Mouse (Mus musculus) stomach, embryonic 14.5 days (tissue): ENCODE measurements around the gene Fam198a. TPM values are rescaled to one million over a fixed set of nuclear protein-coding genes. Genes with fewer than 3 reads are reported as not detected.

Experiments
- ATAC-seq: fragments of 200-750 bp; cut with Nextera tagmentation; 2 replicates; pipeline ENCODE4 v1.8.0; 2017; ENCODE audit warnings: low read depth, moderate TSS enrichment; ENCODE audit not compliant: insufficient number of reproducible peaks, insufficient read depth, low FRiP score
- H3K27ac ChIP-seq: fragments of 300-500 bp; sonication (generic); 2 replicates; pipeline ENCODE4 v1.5.1; 2014; ENCODE audit warnings: mild to moderate bottlenecking, low read length, moderate library complexity, mixed read lengths
- H3K27me3 ChIP-seq: fragments of 300-500 bp; sonication (generic); 2 replicates; pipeline ENCODE4 v1.6.1; 2014; ENCODE audit warnings: low read length, control low read depth, mixed read lengths; ENCODE audit not compliant: control insufficient read depth, insufficient read depth
- H3K36me3 ChIP-seq: fragments of 300-500 bp; sonication (generic); 2 replicates; pipeline ENCODE4 v1.6.1; 2014; ENCODE audit warnings: mild to moderate bottlenecking, control low read depth, low read length, moderate library complexity, mixed read lengths; ENCODE audit not compliant: control insufficient read depth, insufficient read depth
- H3K4me1 ChIP-seq: fragments of 300-500 bp; sonication (generic); 2 replicates; pipeline ENCODE4 v1.6.1; 2014; ENCODE audit warnings: low read length, control low read depth, mixed read lengths; ENCODE audit not compliant: control insufficient read depth, insufficient read depth
- H3K4me2 ChIP-seq: fragments of 300-500 bp; sonication (generic); replicated peaks from 2 replicates; pipeline ENCODE4 v1.6.1; 2014; ENCODE audit warnings: low read depth, low read length, control low read depth
- H3K4me3 ChIP-seq: fragments of 300-500 bp; sonication (generic); 2 replicates; pipeline ENCODE4 v1.5.1; 2014; ENCODE audit warnings: low read depth, low read length, control low read depth
- H3K9ac ChIP-seq: fragments of 300-500 bp; sonication (generic); replicated peaks from 2 replicates; pipeline ENCODE4 v1.6.1; 2014; ENCODE audit warnings: low read depth, mild to moderate bottlenecking, control low read depth, low read length, moderate library complexity, mixed read lengths
- H3K9me3 ChIP-seq: fragments of 300-500 bp; sonication (generic); 2 replicates; pipeline ENCODE4 v1.6.1; 2016; ENCODE audit warnings: low read depth, low read length, control low read depth; ENCODE audit not compliant: control insufficient read depth
- WGBS: fragments of 180-500 bp; shearing (Covaris S2); extraction: QIAGEN DNeasy Blood & Tissue Kit; methylation state at CpG from one replicate; pipeline ENCODE4 v1.1.7; 2014; 5-methylcytosine and 5-hydroxymethylcytosine counted together
- polyA plus RNA-seq: library from polyadenylated mRNA; unstranded; fragments of >200 nt; fragmentation: Nextera tagmentation; extraction: Ambion mirVana; gene quantifications from 2 replicates; pipeline ENCODE4 v1.2.1, GENCODE M21; 2014

Gene Fam198a
- polyA plus RNA-seq, 1 experiment from 2014 or later = 4.4 TPM

DNA sequence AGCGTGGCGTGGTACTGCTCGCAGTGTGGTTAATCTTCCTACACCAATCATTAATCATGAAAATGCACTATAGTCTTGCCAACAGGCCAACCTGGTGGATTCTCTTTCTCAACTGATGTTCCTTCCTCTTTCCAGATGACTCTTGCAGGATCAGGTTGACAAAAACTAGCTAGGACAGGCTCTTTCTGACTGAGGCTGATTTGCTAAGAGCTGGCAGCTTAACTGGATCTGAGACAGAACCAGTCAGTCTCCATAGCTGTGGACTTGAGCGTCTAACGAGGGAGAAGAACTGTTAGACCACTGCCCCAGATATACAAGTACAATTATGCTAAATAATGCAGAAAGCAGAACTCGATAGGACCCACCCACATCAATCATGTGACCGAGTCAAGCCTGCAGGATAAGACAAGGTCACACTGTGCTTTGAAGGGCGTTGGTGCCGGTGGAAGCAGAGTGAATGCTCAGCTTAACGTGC, 31.7 kb upstream of the Fam198a start:
- 71% methylated on average over 10 of the region's 10 CpGs for WGBS
- Histone ChIP-seq H3K4me3 (no peak overlapping the region), H3K4me1 (no peaks in the 10 kb centered on the region), H3K9me3 (no peaks in the 10 kb centered on the region), H3K27me3 (no peaks in the 10 kb centered on the region), H3K4me2 (no peak overlapping the region), H3K36me3 (no peaks in the 10 kb centered on the region), H3K9ac (no peak overlapping the region), H3K27ac (no peak overlapping the region)
- no peak for ATAC-seq

DNA sequence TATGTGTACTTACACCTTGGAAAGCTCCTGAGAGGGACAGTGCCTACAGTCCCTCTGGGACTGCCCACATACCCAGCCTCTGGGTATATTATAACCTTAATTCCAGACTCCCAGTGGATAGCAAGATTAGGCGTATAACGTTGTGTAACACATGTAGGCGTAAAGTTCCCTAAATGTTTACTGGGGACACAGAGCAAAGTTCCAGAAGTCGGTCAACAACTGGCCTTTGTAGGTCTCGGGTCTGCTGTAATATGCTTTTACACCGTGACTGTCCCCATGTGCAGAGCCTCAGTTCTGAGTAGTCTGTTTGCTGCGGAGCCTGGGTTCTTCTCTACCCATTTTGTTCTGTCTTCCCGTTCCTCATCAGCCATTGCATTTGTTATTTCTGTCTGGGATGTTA, 27.3 kb upstream of the Fam198a start:
- Histone ChIP-seq H3K4me3 (no peak overlapping the region), H3K36me3 (no peaks in the 10 kb centered on the region), H3K9ac (no peak overlapping the region), H3K4me2 (no peak overlapping the region), H3K9me3 (no peaks in the 10 kb centered on the region), H3K27me3 (no peaks in the 10 kb centered on the region), H3K27ac (no peak overlapping the region), H3K4me1 (no peaks in the 10 kb centered on the region)
- 80% methylated on average over 8 of the region's 8 CpGs for WGBS
- ATAC-seq = no peak

DNA sequence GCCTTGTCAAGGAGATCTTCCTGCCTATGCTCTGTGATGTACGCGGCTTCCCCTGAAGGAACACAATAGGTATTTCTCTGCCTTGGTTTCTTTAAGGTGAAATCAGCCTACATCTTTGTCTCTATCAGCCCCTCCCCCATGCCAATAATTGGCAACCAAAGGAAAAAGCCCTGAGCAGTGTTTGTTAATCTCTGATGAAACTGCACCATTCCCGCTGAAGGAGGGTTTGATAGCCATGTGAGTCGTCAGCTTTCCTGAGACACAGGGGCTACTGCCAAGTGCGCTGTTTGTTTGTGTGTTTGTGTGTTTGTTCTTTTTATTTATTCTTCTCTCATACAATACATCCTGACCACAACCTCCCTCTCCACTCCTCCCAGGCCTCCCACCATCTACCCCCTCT, 26.9 kb upstream of the Fam198a start:
- ATAC-seq = no peak
- no peaks in the 10 kb centered on the region for H3K9me3 ChIP-seq
- no peak overlapping the region for H3K4me2 ChIP-seq
- H3K27me3 ChIP-seq = no peaks in the 10 kb centered on the region
- WGBS = 72% methylated on average over 5 of the region's 5 CpGs
- H3K4me3 ChIP-seq = no peak overlapping the region
- no peaks in the 10 kb centered on the region for H3K36me3 ChIP-seq
- no peaks in the 10 kb centered on the region for H3K4me1 ChIP-seq
- no peak overlapping the region for H3K9ac ChIP-seq
- H3K27ac ChIP-seq = no peak overlapping the region

DNA sequence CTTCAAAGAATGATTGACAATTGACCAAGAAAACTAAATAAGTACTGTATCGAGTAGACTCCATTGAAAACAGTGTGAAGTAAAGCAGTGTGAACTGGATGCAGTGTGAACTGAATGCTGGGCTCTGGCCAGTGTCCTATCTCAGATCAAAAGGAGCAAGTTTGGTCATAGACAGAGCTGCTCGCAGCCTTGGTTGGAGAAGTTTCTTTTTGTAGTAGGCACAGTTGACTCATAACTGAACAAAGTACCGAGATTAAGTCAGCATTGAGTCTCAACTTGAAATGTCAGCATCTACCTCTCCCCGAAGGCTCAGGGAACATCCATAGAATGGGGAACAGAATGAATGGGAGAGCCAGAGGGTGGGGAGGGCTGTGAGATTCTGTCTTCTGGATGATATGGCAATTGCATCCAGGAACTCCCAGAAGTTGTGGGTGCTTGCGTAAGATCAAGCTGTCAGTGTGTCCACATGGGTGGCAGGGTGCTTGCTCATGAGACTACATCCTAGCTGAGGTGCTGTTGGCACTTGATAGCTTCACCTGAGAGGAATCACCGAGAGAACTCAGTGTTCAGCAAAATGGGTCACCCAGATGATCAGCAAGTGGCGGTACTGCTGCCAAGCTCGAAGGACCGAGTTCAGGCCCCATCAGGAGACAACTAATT, 25.8 kb upstream of the Fam198a start:
- H3K27ac ChIP-seq = no peak overlapping the region

DNA sequence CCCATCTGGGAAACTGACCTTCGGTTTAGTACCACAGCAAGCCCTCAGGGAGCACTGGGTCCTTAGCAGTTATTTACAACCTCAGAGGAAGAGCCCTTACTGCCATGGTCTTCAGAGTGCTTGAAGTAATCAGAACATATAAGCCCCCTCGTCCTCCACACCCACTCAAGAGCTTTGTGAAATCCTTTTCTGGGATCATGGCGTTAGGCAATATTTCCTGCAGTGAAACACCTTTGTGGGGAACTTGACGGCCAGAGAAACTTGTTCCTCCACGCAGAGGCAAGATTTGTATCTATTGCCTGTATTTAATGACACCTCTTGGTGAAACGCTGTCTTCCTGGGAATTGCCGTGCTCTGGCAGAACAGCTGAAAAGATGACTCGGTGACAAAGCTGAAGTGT, 24.8 kb upstream of the Fam198a start:
- Histone ChIP-seq H3K9me3 (no peaks in the 10 kb centered on the region), H3K4me3 (no peak overlapping the region), H3K27me3 (no peaks in the 10 kb centered on the region), H3K36me3 (no peaks in the 10 kb centered on the region), H3K4me2 (no peak overlapping the region), H3K9ac (no peak overlapping the region), H3K27ac (no peak overlapping the region), H3K4me1 (no peaks in the 10 kb centered on the region)
- 66% methylated on average over 8 of the region's 8 CpGs for WGBS
- no peak for ATAC-seq

More for the DNA sequence above, 25.8 kb upstream of the Fam198a start:
- Histone ChIP-seq H3K9me3 (no peaks in the 10 kb centered on the region), H3K9ac (no peak overlapping the region), H3K4me3 (no peak overlapping the region), H3K4me1 (no peaks in the 10 kb centered on the region), H3K27me3 (no peaks in the 10 kb centered on the region), H3K4me2 (no peak overlapping the region), H3K36me3 (no peaks in the 10 kb centered on the region)
- WGBS = 87% methylated on average over 9 of the region's 9 CpGs
- ATAC-seq = no peak

DNA sequence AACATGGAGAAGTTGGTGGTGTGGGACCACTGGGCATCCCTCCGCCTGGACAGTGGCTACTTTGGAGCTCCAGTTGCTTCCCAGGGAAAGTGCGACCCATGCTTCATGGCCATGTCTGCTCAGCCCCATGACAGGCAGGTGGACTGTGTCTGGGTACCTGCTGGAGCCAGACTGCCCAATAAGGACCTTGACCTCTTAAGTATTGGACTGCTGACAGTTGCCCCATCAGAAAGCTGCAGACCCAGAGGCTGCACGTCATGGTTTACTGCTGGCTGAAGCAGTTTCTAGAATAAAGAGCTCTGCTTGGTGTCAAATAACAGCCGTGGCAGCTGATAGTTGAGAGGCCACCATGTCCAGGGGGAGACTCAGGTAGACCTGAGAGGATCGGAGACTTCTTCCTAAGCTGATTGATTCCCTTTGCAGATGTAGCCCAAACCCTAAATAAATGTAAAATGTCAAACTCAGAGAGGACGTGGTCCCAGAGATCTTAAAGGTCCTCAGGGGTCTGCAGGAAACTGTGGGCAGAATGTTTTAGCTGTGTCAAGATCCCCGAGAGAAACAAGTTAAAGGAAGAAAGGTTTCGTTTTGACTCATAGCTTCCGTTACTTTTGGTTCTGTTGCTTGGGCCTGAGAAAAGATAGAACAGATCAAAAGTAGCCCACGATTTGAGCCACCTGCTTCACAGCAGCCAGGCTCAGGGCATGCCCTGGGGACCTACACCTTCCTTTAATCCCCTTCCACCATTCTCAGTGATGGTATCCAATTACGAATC, 24.0 kb upstream of the Fam198a start:
- no peaks in the 10 kb centered on the region for H3K36me3 ChIP-seq
- H3K4me3 ChIP-seq = no peak overlapping the region
- WGBS = 43% methylated on average over 11 of the region's 11 CpGs
- no peaks in the 10 kb centered on the region for H3K27me3 ChIP-seq
- no peak overlapping the region for H3K9ac ChIP-seq
- no peak for ATAC-seq
- no peak overlapping the region for H3K4me2 ChIP-seq
- H3K27ac ChIP-seq = no peak overlapping the region
- no peaks in the 10 kb centered on the region for H3K4me1 ChIP-seq
- no peaks in the 10 kb centered on the region for H3K9me3 ChIP-seq

DNA sequence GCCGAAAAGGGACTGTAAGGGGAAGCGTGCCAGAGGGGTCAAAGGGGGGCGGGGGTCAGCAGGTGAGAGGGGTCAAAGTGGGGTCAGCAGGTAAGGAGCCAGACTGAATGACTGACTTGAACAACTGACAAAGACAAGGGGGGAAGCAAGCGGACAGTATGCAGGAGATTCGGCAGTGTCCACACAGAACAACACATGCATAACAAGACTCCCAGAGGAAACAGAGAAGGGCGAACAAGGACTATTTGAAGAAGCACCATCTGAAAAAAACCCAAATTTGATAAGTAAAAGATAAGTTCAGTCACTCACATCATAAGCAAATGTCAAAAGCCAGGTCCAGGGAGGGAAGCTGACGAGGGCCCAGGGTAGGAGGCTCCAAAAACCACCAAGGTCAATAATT, 23.1 kb upstream of the Fam198a start:
- WGBS = 74% methylated on average over 7 of the region's 7 CpGs
- no peaks in the 10 kb centered on the region for H3K4me1 ChIP-seq

DNA sequence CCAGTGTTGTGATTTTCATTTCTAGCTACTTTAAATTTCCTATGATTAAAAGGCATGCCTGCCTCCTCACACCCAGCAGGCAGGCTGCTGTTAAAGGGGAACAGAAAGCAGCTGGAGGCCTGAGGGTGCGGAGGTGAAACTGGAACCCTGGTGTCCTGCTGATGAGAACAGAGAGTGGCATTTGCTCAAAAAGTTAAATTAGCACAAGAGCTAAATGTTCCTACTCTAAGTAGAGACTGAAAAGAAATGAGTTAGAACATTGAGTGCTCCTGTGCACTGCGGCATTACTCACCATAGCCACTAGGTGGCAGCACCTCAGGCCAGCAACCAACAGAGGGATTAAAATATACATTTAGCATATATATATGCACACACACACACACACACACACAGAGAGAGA, 22.3 kb upstream of the Fam198a start:
- H3K27ac ChIP-seq = no peak overlapping the region
- no peak overlapping the region for H3K9ac ChIP-seq
- no peak for ATAC-seq
- H3K4me2 ChIP-seq = no peak overlapping the region
- 28% methylated on average over 2 of the region's 2 CpGs for WGBS
- no peaks in the 10 kb centered on the region for H3K4me1 ChIP-seq
- no peaks in the 10 kb centered on the region for H3K27me3 ChIP-seq
- H3K36me3 ChIP-seq = no peaks in the 10 kb centered on the region
- no peak overlapping the region for H3K4me3 ChIP-seq
- H3K9me3 ChIP-seq = no peaks in the 10 kb centered on the region

More for the DNA sequence above, 23.1 kb upstream of the Fam198a start:
- no peaks in the 10 kb centered on the region for H3K36me3 ChIP-seq
- no peak overlapping the region for H3K9ac ChIP-seq
- no peaks in the 10 kb centered on the region for H3K9me3 ChIP-seq
- no peak overlapping the region for H3K4me2 ChIP-seq
- H3K27ac ChIP-seq = no peak overlapping the region
- no peaks in the 10 kb centered on the region for H3K27me3 ChIP-seq
- no peak for ATAC-seq
- no peak overlapping the region for H3K4me3 ChIP-seq
